Mouse (Mus musculus) adrenal gland, postnatal 36 days (tissue): ENCODE results near the gene Trappc4. TPM values are rescaled to one million over a fixed set of nuclear protein-coding genes. Genes with fewer than 3 reads are reported as not detected.
"Not testable (repeated sequence)": the region's sequence is repeated elsewhere in the genome, so short reads cannot be mapped to it uniquely, and the experiment has no call there.

Experiments used
- DNase-seq, 2 experiments: peaks; one replicate each; pipeline ENCODE4 v3.0.0; 2021; ENCODE audit warnings: mixed read lengths in 1 of 2
- long read RNA-seq, 2 experiments: library from polyadenylated mRNA; stranded (forward); transcript quantifications; one replicate each; pipeline ENCODE4 v2.0.0; 2021; ENCODE audit warnings: borderline sequencing depth in 2 of 2
- total RNA-seq, 2 experiments: library from RNA; stranded (reverse); gene quantifications; 2 replicates each; pipeline ENCODE4 v1.2.3; 2021

Gene Trappc4
- 10 to 100 TPM; 82.0 to 95.7 TPM for total RNA-seq
- long read RNA-seq, experiment 1, transcript Trappc4-202 (4 exons, 935 nt): minor isoform, 33 of 109 reads
- long read RNA-seq, experiment 1, transcript Trappc4-201 (5 exons, 1,220 nt): major isoform, 73 of 109 reads
- long read RNA-seq, experiment 1, partial matches to known transcripts: 0 of 109 reads
- long read RNA-seq, experiment 1, other reads (novel, unspliced or antisense): 2 of 109 reads
- long read RNA-seq, experiment 2, transcript Trappc4-201 (5 exons, 1,220 nt): major isoform, 28 of 49 reads
- long read RNA-seq, experiment 2, transcript Trappc4-202 (4 exons, 935 nt): minor isoform, 18 of 49 reads
- long read RNA-seq, experiment 2, partial matches to known transcripts: 0 of 49 reads
- long read RNA-seq, experiment 2, other reads (novel, unspliced or antisense): 1 of 49 reads

GRCm38 (mm10) chr9:44406906-44407751 is at the start of gene Trappc4, which contains the start of gene Rps25:
Gene Trappc4 (minus strand): TSS chr9:44407600.
Gene Rps25 (plus strand): TSS chr9:44407139.
- DNase-seq: peak; percentile 93 to 95

GRCm38 (mm10) chr9:44454891-44455220 is 47.5 kb upstream of the Trappc4 start, which contains the start of gene Upk2:
Gene Upk2 (minus strand): TSS chr9:44454976.
- DNase-seq: no peak

GRCm38 (mm10) chr9:44454132-44454890 is 46.9 kb upstream of the Trappc4 start:
- DNase-seq: peak; percentile 87 to 88

- no peak for DNase-seq
These were observed 43.0 kb upstream of the Trappc4 start for GRCm38 (mm10) chr9:44450387-44450786.

GRCm38 (mm10) chr9:44444402-44445025 is 37.1 kb upstream of the Trappc4 start:
- not testable (repeated sequence) for DNase-seq

- no peak for DNase-seq
These were observed 33.6 kb upstream of the Trappc4 start, which contains the start of gene Foxr1 for GRCm38 (mm10) chr9:44440961-44441360. Gene Foxr1 (minus strand): TSS chr9:44441136.

- DNase-seq: no peak
These were observed 28.3 kb upstream of the Trappc4 start for GRCm38 (mm10) chr9:44435747-44436146.

- no peak for DNase-seq
These were observed 25.3 kb upstream of the Trappc4 start for GRCm38 (mm10) chr9:44432577-44433185.

GRCm38 (mm10) chr9:44423576-44423975 is 16.2 kb upstream of the Trappc4 start:
- DNase-seq: no peak

- DNase-seq: no peak
These were observed 13.0 kb upstream of the Trappc4 start for GRCm38 (mm10) chr9:44420280-44420898.

- not testable (repeated sequence) for DNase-seq
These were observed 12.3 kb upstream of the Trappc4 start for GRCm38 (mm10) chr9:44419730-44420129.

GRCm38 (mm10) chr9:44418519-44419385 is 11.4 kb upstream of the Trappc4 start, which contains the start of gene Ccdc84:
Gene Ccdc84 (minus strand): TSS chr9:44418569.
- DNase-seq: no peak

- peak; percentile 98 to 99 for DNase-seq
These were observed 10.5 kb upstream of the Trappc4 start for GRCm38 (mm10) chr9:44417892-44418363.

- DNase-seq: no peak
These were observed 9.9 kb upstream of the Trappc4 start for GRCm38 (mm10) chr9:44417156-44417891.

GRCm38 (mm10) chr9:44412781-44413180 is 5.4 kb upstream of the Trappc4 start:
- no peak for DNase-seq

- no peak for DNase-seq
These were observed 4.9 kb upstream of the Trappc4 start for GRCm38 (mm10) chr9:44412306-44412705.

- no peak for DNase-seq
These were observed 4.3 kb upstream of the Trappc4 start for GRCm38 (mm10) chr9:44411601-44412130.

GRCm38 (mm10) chr9:44410647-44411336 is 3.4 kb upstream of the Trappc4 start:
- no peak for DNase-seq
